Mouse (Mus musculus): ENCODE measurements around the gene Pi4ka. TPM values are rescaled to one million over a fixed set of nuclear protein-coding genes. Genes with fewer than 3 reads are reported as not detected.

Gene Pi4ka
- polyA plus RNA-seq, 1 experiment from 2014 or later, result 56.1 TPM

DNA sequence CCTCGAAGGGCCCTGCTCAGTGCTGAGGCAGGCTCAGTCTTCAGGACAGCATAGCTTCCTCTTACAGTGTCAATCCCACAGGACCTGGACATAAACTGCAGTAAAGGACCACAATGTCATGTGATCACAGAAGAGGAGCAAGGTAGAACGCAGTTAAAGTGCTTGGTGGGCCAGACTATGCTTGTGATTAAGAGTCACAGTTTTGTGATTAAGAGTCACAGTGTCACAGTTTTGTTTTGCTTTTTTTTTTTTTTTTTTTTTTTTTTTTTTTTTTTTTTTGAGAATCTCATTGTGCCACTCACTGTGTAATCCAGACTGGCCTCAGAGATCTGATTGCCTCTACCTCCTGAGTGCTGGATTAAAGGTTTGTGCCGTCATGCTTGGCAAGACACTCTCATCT, 140.0 kb downstream of the Pi4ka start:
- Histone ChIP-seq H3K4me1 (replicated peaks) (no peaks in the 10 kb centered on the region), H3K9me3 (peaks cover 7% of the 10 kb centered on the region), H3K4me3 (no peak overlapping the region), H3K9ac (no peak overlapping the region), H3K4me2 (no peak overlapping the region), H3K27me3 (no peaks in the 10 kb centered on the region), H3K36me3 (peaks cover 20% of the 10 kb centered on the region), H3K27ac (replicated peaks) (no peak overlapping the region)
- WGBS, result 92% methylated on average over 3 of the region's 3 CpGs
- no peak for ATAC-seq (ENCODE audit: low read depth)

DNA sequence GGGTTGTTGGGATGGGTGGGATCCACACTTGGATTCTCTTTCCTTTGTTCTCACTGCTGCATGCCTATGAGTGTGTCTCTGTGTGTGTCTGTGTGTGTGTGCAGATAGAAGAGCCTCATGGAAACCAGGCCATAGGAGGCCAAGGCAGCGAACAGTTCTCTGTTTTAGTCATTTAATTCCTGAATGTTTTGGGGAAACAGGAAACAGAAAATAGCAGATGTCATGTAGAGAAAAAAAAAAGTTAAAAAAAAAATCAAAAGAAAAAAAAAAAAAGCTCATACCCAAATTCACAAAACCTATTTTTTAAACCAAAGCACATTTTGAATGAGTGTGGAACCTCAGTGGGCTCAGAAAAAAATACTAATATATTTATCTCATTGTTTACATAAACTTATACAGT, 144.8 kb downstream of the Pi4ka start:
- Histone ChIP-seq H3K36me3 (peaks cover 58% of the 10 kb centered on the region), H3K4me3 (no peak overlapping the region), H3K9ac (no peak overlapping the region), H3K9me3 (no peaks in the 10 kb centered on the region), H3K4me2 (no peak overlapping the region), H3K27ac (replicated peaks) (no peak overlapping the region), H3K27me3 (no peaks in the 10 kb centered on the region), H3K4me1 (replicated peaks) (no peaks in the 10 kb centered on the region)
- no peak for ATAC-seq (ENCODE audit: low read depth)
- 93% methylated on average over 1 of the region's 1 CpGs for WGBS

DNA sequence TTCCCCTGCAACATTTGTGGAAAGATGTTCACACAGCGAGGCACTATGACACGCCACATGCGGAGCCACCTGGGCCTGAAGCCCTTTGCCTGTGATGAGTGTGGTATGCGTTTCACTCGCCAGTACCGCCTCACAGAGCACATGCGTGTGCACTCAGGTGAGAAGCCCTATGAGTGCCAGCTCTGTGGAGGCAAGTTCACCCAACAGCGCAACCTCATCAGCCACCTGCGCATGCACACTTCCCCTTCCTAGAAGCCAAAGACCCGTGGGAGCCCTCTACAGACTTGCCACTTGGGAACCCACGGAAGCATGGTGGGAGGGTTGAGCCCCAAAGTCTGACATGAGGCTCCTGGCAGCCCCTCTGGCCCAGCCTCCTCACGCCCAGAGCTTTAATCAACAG, 147.2 kb downstream of the Pi4ka start:
- Histone ChIP-seq H3K27ac (replicated peaks) (no peak overlapping the region), H3K4me1 (replicated peaks) (peaks cover 6% of the 10 kb centered on the region), H3K4me3 (no peak overlapping the region), H3K27me3 (no peaks in the 10 kb centered on the region), H3K9ac (no peak overlapping the region), H3K4me2 (no peak overlapping the region), H3K36me3 (peaks cover 70% of the 10 kb centered on the region), H3K9me3 (no peaks in the 10 kb centered on the region)
- no peak for ATAC-seq (ENCODE audit: low read depth)
- WGBS, result 95% methylated on average over 12 of the region's 12 CpGs

GRCm38 (mm10) chr16:17257359-17257821, 148.7 kb downstream of the Pi4ka start:
- no peak overlapping the region for H3K4me2 ChIP-seq
- H3K4me3 ChIP-seq, result no peak overlapping the region
- no peaks in the 10 kb centered on the region for H3K27me3 ChIP-seq
- H3K9ac ChIP-seq, result no peak overlapping the region
- H3K27ac ChIP-seq (replicated peaks), result no peak overlapping the region
- H3K36me3 ChIP-seq, result peaks cover 65% of the 10 kb centered on the region
- WGBS, result 95% methylated on average over 9 of the region's 9 CpGs
- no peaks in the 10 kb centered on the region for H3K9me3 ChIP-seq
- ATAC-seq (ENCODE audit: low read depth), result no peak
- H3K4me1 ChIP-seq (replicated peaks), result peaks cover 22% of the 10 kb centered on the region

DNA sequence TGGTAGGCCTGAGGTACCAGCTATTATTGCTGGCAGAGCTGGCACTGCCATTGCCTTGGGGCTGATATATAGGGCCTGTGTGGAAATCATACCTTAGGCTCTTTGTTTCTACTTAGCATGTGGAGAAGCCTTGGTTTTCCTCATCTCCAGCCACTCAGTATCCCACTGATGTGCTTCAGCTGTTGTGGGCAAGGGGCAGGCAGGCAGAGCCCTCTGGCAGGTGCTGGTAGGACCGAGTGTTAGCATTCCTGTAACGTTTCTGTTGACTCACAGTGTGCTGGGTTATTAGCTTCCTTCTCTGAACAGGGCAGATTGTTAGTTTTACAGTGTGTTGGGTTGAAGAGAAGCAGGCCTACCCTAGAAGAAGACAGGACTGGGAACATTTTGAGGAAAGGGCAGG, 150.8 kb downstream of the Pi4ka start:
- ATAC-seq (ENCODE audit: low read depth), result no peak
- no peak overlapping the region for H3K27ac ChIP-seq (replicated peaks)
- H3K4me2 ChIP-seq, result no peak overlapping the region
- H3K4me3 ChIP-seq, result no peak overlapping the region
- 84% methylated on average over 2 of the region's 2 CpGs for WGBS
- H3K36me3 ChIP-seq, result peaks cover 47% of the 10 kb centered on the region
- H3K27me3 ChIP-seq, result no peaks in the 10 kb centered on the region
- H3K9ac ChIP-seq, result no peak overlapping the region
- no peaks in the 10 kb centered on the region for H3K9me3 ChIP-seq
- peaks cover 38% of the 10 kb centered on the region for H3K4me1 ChIP-seq (replicated peaks)

DNA sequence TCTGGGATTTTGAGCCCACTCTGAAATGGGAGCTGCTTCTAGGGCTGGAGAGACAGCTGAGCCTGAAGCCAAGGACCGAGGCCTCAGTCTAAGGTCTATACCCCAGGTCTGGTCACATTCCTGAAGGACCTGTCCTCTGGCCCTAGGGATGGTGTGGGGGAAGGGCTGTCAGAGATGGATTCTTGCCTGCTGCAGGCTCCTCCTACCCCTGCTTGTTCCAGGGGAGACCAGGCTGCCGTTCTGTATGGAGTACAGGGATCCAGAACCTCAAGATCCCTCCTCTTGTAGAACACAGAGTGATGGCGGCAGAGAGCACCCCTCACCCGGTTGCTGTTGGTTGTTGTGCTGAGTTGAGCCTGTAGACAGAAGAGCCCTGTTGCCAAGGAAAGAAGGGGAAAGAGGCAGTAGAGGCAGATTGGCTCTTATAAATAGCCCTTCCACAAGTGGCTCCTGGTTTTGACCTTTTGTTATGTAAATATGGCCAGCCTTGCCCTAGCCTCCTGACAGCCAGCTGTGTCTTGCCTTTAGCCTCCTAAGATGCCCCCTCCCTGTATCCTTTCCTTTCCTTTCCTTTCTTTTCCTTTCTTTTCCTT, 152.0 kb downstream of the Pi4ka start:
- Histone ChIP-seq H3K4me1 (replicated peaks) (peaks cover 38% of the 10 kb centered on the region), H3K4me2 (no peak overlapping the region), H3K4me3 (no peak overlapping the region), H3K9ac (no peak overlapping the region), H3K27ac (replicated peaks) (0 out of 2 replicates have a peak overlapping the region, but pooled peaks have one; percentile 10), H3K9me3 (no peaks in the 10 kb centered on the region), H3K27me3 (no peaks in the 10 kb centered on the region), H3K36me3 (peaks cover 36% of the 10 kb centered on the region)
- ATAC-seq (ENCODE audit: low read depth), result no peak
- 16% methylated on average over 4 of the region's 4 CpGs for WGBS

GRCm38 (mm10) chr16:17252841-17253240, 153.3 kb downstream of the Pi4ka start:
- no peak overlapping the region for H3K4me3 ChIP-seq
- 75% methylated on average over 7 of the region's 7 CpGs for WGBS
- no peaks in the 10 kb centered on the region for H3K27me3 ChIP-seq
- peaks cover 24% of the 10 kb centered on the region for H3K36me3 ChIP-seq
- ATAC-seq (ENCODE audit: low read depth), result no peak
- H3K4me1 ChIP-seq (replicated peaks), result peaks cover 40% of the 10 kb centered on the region
- H3K4me2 ChIP-seq, result no peak overlapping the region
- H3K9ac ChIP-seq, result no peak overlapping the region
- no peak overlapping the region for H3K27ac ChIP-seq (replicated peaks)
- H3K9me3 ChIP-seq, result no peaks in the 10 kb centered on the region

DNA sequence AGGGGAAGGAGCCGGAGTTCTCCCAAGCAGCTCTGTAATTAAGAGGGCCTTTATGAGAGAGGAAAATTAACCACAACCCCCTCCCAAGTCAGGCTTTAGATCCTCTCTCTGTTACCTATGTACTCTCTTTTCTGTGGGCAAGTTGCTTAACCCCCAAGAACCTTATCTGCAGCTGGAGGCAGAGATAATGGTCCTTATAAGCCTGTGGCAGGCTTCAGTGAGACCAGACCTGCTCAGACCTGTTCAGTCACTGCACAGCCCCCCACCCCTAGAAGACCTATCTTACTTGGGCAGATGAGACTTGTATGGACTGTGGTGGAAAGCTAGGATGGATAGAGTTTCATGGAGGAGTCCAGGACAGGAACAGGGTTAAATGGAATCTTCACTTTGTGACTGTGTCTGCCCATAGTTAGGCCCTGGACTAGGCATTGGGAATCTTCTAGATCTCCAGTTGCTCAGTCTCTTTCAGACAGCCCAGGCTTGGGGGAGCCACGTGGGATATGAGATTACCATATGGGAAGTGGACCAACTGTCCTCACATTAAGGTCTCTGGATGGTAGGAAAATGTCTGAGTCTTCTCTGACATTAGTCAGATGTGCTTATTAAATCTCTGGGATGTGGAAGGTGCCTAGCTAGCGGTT, 153.9 kb downstream of the Pi4ka start:
- H3K4me1 ChIP-seq (replicated peaks), result peaks cover 46% of the 10 kb centered on the region
- WGBS, result 86% methylated on average over 3 of the region's 3 CpGs

GRCm38 (mm10) chr16:17251539-17251938, 154.6 kb downstream of the Pi4ka start:
- H3K4me1 ChIP-seq (replicated peaks), result peaks cover 46% of the 10 kb centered on the region
- 71% methylated on average over 3 of the region's 3 CpGs for WGBS
- no peak for ATAC-seq (ENCODE audit: low read depth)
- H3K9ac ChIP-seq, result no peak overlapping the region
- no peaks in the 10 kb centered on the region for H3K27me3 ChIP-seq
- no peak overlapping the region for H3K4me3 ChIP-seq
- peaks cover 12% of the 10 kb centered on the region for H3K36me3 ChIP-seq
- H3K4me2 ChIP-seq, result no peak overlapping the region
- H3K27ac ChIP-seq (replicated peaks), result no peak overlapping the region
- H3K9me3 ChIP-seq, result no peaks in the 10 kb centered on the region

More for the DNA sequence above, 153.9 kb downstream of the Pi4ka start:
- Histone ChIP-seq H3K9ac (no peak overlapping the region), H3K9me3 (no peaks in the 10 kb centered on the region), H3K36me3 (peaks cover 17% of the 10 kb centered on the region), H3K27me3 (no peaks in the 10 kb centered on the region), H3K4me3 (no peak overlapping the region), H3K27ac (replicated peaks) (no peak overlapping the region), H3K4me2 (no peak overlapping the region)
- no peak for ATAC-seq (ENCODE audit: low read depth)

GRCm38 (mm10) chr16:17249135-17249534, 157.0 kb downstream of the Pi4ka start:
- no peaks in the 10 kb centered on the region for H3K36me3 ChIP-seq
- peaks cover 42% of the 10 kb centered on the region for H3K4me1 ChIP-seq (replicated peaks)
- 73% methylated on average over 6 of the region's 6 CpGs for WGBS
- no peak overlapping the region for H3K4me3 ChIP-seq
- H3K9me3 ChIP-seq, result no peaks in the 10 kb centered on the region
- ATAC-seq (ENCODE audit: low read depth), result no peak
- no peak overlapping the region for H3K27ac ChIP-seq (replicated peaks)
- H3K4me2 ChIP-seq, result no peak overlapping the region
- no peak overlapping the region for H3K9ac ChIP-seq
- no peaks in the 10 kb centered on the region for H3K27me3 ChIP-seq

DNA sequence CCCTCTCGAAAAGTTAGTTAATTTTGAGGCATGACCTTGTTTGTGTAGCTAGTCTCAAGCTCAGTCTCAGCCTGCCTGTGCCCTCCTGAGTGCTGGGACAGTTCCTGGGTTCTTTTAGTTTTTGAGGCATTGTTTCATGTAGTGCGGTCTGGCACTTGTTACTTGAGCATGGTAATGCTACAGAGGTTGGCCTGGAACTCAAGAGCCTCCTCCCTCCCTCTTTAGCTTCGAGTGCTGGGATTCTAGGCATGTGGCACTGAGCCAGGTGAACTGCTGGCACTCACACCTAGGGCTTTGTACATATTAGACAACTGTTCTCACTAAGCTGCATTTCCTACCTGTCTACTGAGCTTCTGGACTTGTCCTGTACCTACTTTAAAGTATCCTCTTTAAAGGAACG, 158.4 kb downstream of the Pi4ka start:
- no peak overlapping the region for H3K9ac ChIP-seq
- peaks cover 33% of the 10 kb centered on the region for H3K4me1 ChIP-seq (replicated peaks)
- WGBS, result 75% methylated on average over 4 of the region's 4 CpGs
- no peak overlapping the region for H3K27ac ChIP-seq (replicated peaks)
- H3K27me3 ChIP-seq, result no peaks in the 10 kb centered on the region
- no peak for ATAC-seq (ENCODE audit: low read depth)
- H3K9me3 ChIP-seq, result no peaks in the 10 kb centered on the region
- no peak overlapping the region for H3K4me2 ChIP-seq
- no peaks in the 10 kb centered on the region for H3K36me3 ChIP-seq
- H3K4me3 ChIP-seq, result no peak overlapping the region

DNA sequence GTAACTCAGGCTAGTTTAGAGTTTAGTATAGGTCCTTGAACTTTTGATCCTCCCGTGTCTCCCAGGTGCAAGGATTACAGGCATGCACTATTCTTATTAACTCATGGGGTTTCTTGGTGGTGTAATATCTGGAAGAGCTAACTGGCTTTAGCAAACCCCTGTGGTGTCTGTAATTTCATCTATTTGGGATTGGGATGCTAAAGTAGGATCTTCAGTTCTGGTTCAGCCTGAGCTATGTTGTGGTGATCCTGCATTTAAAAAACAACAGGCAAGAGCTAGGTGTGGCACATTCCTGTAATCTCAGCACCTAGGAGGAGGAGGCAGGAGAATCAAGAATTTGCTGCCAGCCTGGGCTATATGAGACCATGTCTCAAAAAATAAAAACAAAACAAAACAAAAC, 161.1 kb downstream of the Pi4ka start:
- no peaks in the 10 kb centered on the region for H3K36me3 ChIP-seq
- H3K4me2 ChIP-seq, result no peak overlapping the region
- no peak for ATAC-seq (ENCODE audit: low read depth)
- H3K9me3 ChIP-seq, result no peaks in the 10 kb centered on the region
- H3K4me3 ChIP-seq, result no peak overlapping the region
- WGBS, result 91% methylated on average over 1 of the region's 1 CpGs
- H3K9ac ChIP-seq, result no peak overlapping the region
- peaks cover 20% of the 10 kb centered on the region for H3K4me1 ChIP-seq (replicated peaks)
- H3K27ac ChIP-seq (replicated peaks), result no peak overlapping the region
- no peaks in the 10 kb centered on the region for H3K27me3 ChIP-seq

GRCm38 (mm10) chr16:17243731-17244130, 162.4 kb downstream of the Pi4ka start:
- no peak for ATAC-seq (ENCODE audit: low read depth)
- no peaks in the 10 kb centered on the region for H3K36me3 ChIP-seq
- no peaks in the 10 kb centered on the region for H3K27me3 ChIP-seq
- H3K9ac ChIP-seq, result no peak overlapping the region
- H3K4me3 ChIP-seq, result no peak overlapping the region
- no peaks in the 10 kb centered on the region for H3K9me3 ChIP-seq
- H3K4me1 ChIP-seq (replicated peaks), result peaks cover 31% of the 10 kb centered on the region
- no peak overlapping the region for H3K4me2 ChIP-seq
- 64% methylated on average over 1 of the region's 1 CpGs for WGBS
- no peak overlapping the region for H3K27ac ChIP-seq (replicated peaks)

Data from neural tube, embryonic 13.5 days (tissue).